Mouse (Mus musculus) MEL (cell line): ENCODE measurements around the gene C1ql4. TPM values are rescaled to one million over a fixed set of nuclear protein-coding genes. Genes with fewer than 3 reads are reported as not detected.

Source experiments
- DNase-seq: peaks from one replicate; pipeline ENCODE4 v3.0.0; 2011; ENCODE audit warnings: low read depth, low spot score
- H3K27ac ChIP-seq: 2 replicates; pipeline ENCODE4 v1.5.1; 2012; ENCODE audit warnings: low read depth, mild to moderate bottlenecking, control low read depth, low read length, moderate library complexity; ENCODE audit not compliant: control insufficient read depth
- H3K27me3 ChIP-seq, 2 experiments: fragments of 150-350 bp in 1 of 2; sonication (generic) in 1 of 2; 2 replicates each; pipeline ENCODE4 v1.6.1; 2012; ENCODE audit warnings: low read length in 2 of 2, mild to moderate bottlenecking in 2 of 2, improper control_type of control experiment in 1 of 2, moderate library complexity in 1 of 2; ENCODE audit not compliant: insufficient read depth in 2 of 2, control insufficient read depth in 1 of 2
- H3K36me3 ChIP-seq, 2 experiments: 2 replicates each; pipeline ENCODE4 v1.6.1; 2012 to 2014; ENCODE audit warnings: low read length in 2 of 2, improper control_type of control experiment in 1 of 2, inconsistent platforms in 1 of 2, mild to moderate bottlenecking in 1 of 2; ENCODE audit not compliant: insufficient read depth in 2 of 2, control insufficient read depth in 1 of 2
- H3K4me1 ChIP-seq, 2 experiments: fragments of 150-350 bp in 1 of 2; sonication (generic) in 1 of 2; 2 replicates each; pipeline ENCODE4 v1.6.1; 2012; ENCODE audit warnings: low read length in 2 of 2, improper control_type of control experiment in 1 of 2, mild to moderate bottlenecking in 1 of 2; ENCODE audit not compliant: insufficient read depth in 2 of 2, control insufficient read depth in 1 of 2
- H3K4me3 ChIP-seq, 2 experiments: fragments of 150-350 bp in 1 of 2; sonication (generic) in 1 of 2; 2 replicates each; pipeline ENCODE4 v1.5.1; 2012; ENCODE audit warnings: low read depth in 2 of 2, low read length in 2 of 2, mild to moderate bottlenecking in 2 of 2, moderate library complexity in 2 of 2, control low read depth in 1 of 2, improper control_type of control experiment in 1 of 2; ENCODE audit not compliant: control insufficient read depth in 1 of 2, insufficient read depth in 1 of 2
- H3K79me2 ChIP-seq: 2 replicates; pipeline ENCODE4 v1.6.1; 2012; ENCODE audit warnings: mild to moderate bottlenecking, low read length, moderate library complexity; ENCODE audit not compliant: control insufficient read depth, poor library complexity, insufficient read depth
- H3K9ac ChIP-seq: 2 replicates; pipeline ENCODE4 v1.6.1; 2012; ENCODE audit warnings: low read depth, mild to moderate bottlenecking, control low read depth, low read length, moderate library complexity; ENCODE audit not compliant: control insufficient read depth, poor library complexity, severe bottlenecking
- H3K9me3 ChIP-seq: fragments of 150-350 bp; sonication (generic); replicated peaks from 2 replicates; pipeline ENCODE4 v1.6.1; 2012; ENCODE audit warnings: mild to moderate bottlenecking, low read length, improper control_type of control experiment, moderate library complexity; ENCODE audit not compliant: insufficient read depth
- CTCF ChIP-seq, 3 experiments: IDR thresholded peaks in 2 of 3; conservative IDR thresholded peaks in 1 of 3; 2 replicates each; pipeline ENCODE4 v1.5.1; 2011 to 2012; ENCODE audit warnings: low read length in 3 of 3, low read depth in 2 of 3, mild to moderate bottlenecking in 2 of 3, improper control_type of control experiment in 1 of 3, inconsistent platforms in 1 of 3, mixed read lengths in 1 of 3, moderate library complexity in 1 of 3; ENCODE audit not compliant: control insufficient read depth in 1 of 3, insufficient read depth in 1 of 3, poor library complexity in 1 of 3, severe bottlenecking in 1 of 3
- E2F4 ChIP-seq: IDR thresholded peaks from 2 replicates; pipeline ENCODE4 v1.6.1; 2011; ENCODE audit warnings: low read depth, low read length, improper control_type of control experiment, borderline replicate concordance
- ELF1 ChIP-seq: IDR thresholded peaks from 2 replicates; pipeline ENCODE4 v1.6.1; 2014; ENCODE audit warnings: low read depth, mild to moderate bottlenecking, inconsistent platforms, low read length, improper control_type of control experiment, moderate library complexity
- EP300 ChIP-seq, 2 experiments: IDR thresholded peaks; 2 replicates each; pipeline ENCODE4 v1.6.1; 2011; ENCODE audit warnings: improper control_type of control experiment in 2 of 2, low read length in 2 of 2, low read depth in 1 of 2, mild to moderate bottlenecking in 1 of 2
- GABPA ChIP-seq: IDR thresholded peaks from 2 replicates; pipeline ENCODE4 v1.6.1; 2012; ENCODE audit warnings: low read depth, mild to moderate bottlenecking, inconsistent platforms, low read length, improper control_type of control experiment, moderate library complexity
- GATA1 ChIP-seq: IDR thresholded peaks from 2 replicates; pipeline ENCODE4 v1.6.1; 2011; ENCODE audit warnings: low read depth, low read length, improper control_type of control experiment
- KAT2A ChIP-seq: conservative IDR thresholded peaks from 2 replicates; pipeline ENCODE4 v1.6.1; 2012; ENCODE audit warnings: low read depth, low read length, improper control_type of control experiment, inconsistent platforms
- MAFK ChIP-seq: IDR thresholded peaks from 2 replicates; pipeline ENCODE4 v1.6.1; 2011; ENCODE audit warnings: low read depth, mild to moderate bottlenecking, low read length, improper control_type of control experiment, borderline replicate concordance
- MAZ ChIP-seq: IDR thresholded peaks from 2 replicates; pipeline ENCODE4 v1.6.1; 2012; ENCODE audit warnings: low read depth, mild to moderate bottlenecking, inconsistent platforms, low read length, improper control_type of control experiment
- MXI1 ChIP-seq: IDR thresholded peaks from 2 replicates; pipeline ENCODE4 v1.6.1; 2011; ENCODE audit warnings: mild to moderate bottlenecking, low read depth, low read length, improper control_type of control experiment
- POLR2AphosphoS5 ChIP-seq: IDR thresholded peaks from 2 replicates; pipeline ENCODE4 v1.6.1; 2012; ENCODE audit warnings: low read depth, borderline replicate concordance, mild to moderate bottlenecking, inconsistent platforms, low read length, moderate library complexity, mixed read lengths
- RAD21 ChIP-seq: IDR thresholded peaks from 2 replicates; pipeline ENCODE4 v1.6.1; 2011; ENCODE audit warnings: mild to moderate bottlenecking, low read depth, low read length, improper control_type of control experiment
- SIN3A ChIP-seq: IDR thresholded peaks from 2 replicates; pipeline ENCODE4 v1.6.1; 2012; ENCODE audit warnings: low read length, improper control_type of control experiment, inconsistent platforms
- SMC3 ChIP-seq: IDR thresholded peaks from 2 replicates; pipeline ENCODE4 v1.6.1; 2011; ENCODE audit warnings: low read depth, low read length, improper control_type of control experiment
- TAL1 ChIP-seq: IDR thresholded peaks from 2 replicates; pipeline ENCODE4 v1.6.1; 2012; ENCODE audit warnings: mild to moderate bottlenecking, inconsistent platforms, low read length, moderate library complexity, mixed read lengths
- TBP ChIP-seq: IDR thresholded peaks from 2 replicates; pipeline ENCODE4 v1.8.0; 2011; ENCODE audit warnings: low read depth, low read length, improper control_type of control experiment
- TCF12 ChIP-seq: IDR thresholded peaks from 2 replicates; pipeline ENCODE4 v1.6.1; 2014; ENCODE audit warnings: low read depth, mild to moderate bottlenecking, inconsistent platforms, low read length, improper control_type of control experiment, moderate library complexity
- USF1 ChIP-seq: IDR thresholded peaks from 2 replicates; pipeline ENCODE4 v1.6.1; 2014; ENCODE audit warnings: low read depth, mild to moderate bottlenecking, inconsistent platforms, low read length, improper control_type of control experiment, moderate library complexity
- ZC3H11A ChIP-seq: IDR thresholded peaks from 2 replicates; pipeline ENCODE4 v1.6.1; 2012; ENCODE audit warnings: low read depth, mild to moderate bottlenecking, inconsistent platforms, low read length, improper control_type of control experiment
- ZMIZ1 ChIP-seq: IDR thresholded peaks from 2 replicates; pipeline ENCODE4 v1.6.1; 2012; ENCODE audit warnings: low read depth, mild to moderate bottlenecking, inconsistent platforms, low read length, improper control_type of control experiment, moderate library complexity
- polyA plus RNA-seq, 2 experiments: library from polyadenylated mRNA; stranded (reverse) in 1 of 2; unstranded in 1 of 2; fragments of >175 nt in 1 of 2; fragments of >200 nt in 1 of 2; gene quantifications; 2 replicates each; pipeline versions ENCODE4 v1.2.1 to v1.2.4; 2012; ENCODE audit warnings: low replicate concordance in 2 of 2, low read depth in 1 of 2; ENCODE audit not compliant: insufficient read length in 2 of 2, insufficient read depth in 1 of 2, missing spikeins in 1 of 2
- total RNA-seq: library from RNA; depleted of rRNA; stranded (reverse); fragments of 300-350 nt; gene quantifications from 2 replicates; pipeline ENCODE4 v1.2.3, GENCODE M21; 2012

C1ql4 gene
- total and polyA plus RNA-seq, 3 experiments = 0.08 to 0.15 TPM; not detected in 1

DNA sequence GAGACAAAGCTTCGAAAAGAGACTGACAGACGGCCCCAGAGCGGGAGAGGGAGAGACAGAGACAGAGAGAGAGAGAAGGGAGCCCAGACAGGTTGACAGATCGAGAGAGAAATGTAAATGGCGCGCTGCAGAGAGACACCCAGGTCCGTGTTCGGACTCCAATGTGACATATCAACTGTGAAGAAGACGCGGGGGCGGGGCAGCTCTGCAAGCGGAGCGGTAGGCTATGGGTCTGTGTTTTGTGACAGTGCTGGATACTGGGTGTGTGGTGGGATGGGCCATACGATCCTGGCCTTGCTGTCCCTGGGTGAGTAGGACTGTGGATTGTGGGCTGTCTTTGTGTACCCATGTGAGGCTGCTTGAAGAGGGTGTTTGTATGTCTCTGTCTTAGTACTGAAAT, 1.5 kb upstream of the C1ql4 start:
- H3K79me2 ChIP-seq = peaks cover 1% of the 10 kb centered on the region; the same call in 1 of the 2 replicates
- no peak for DNase-seq
- TF ChIP-seq GATA1 = no peak
- no peak for TF ChIP-seq TCF12
- TF ChIP-seq POLR2AphosphoS5 = no peak
- no peak for TF ChIP-seq ZMIZ1
- TF ChIP-seq E2F4 = no peak
- TF ChIP-seq ZC3H11A = no peak
- no peak for TF ChIP-seq SIN3A
- no peak for TF ChIP-seq GABPA
- TF ChIP-seq TBP = no peak
- TF ChIP-seq MAZ = no peak
- no peak for TF ChIP-seq EP300 (IDR thresholded peaks at IDR 0.05; ENCODE audit: low read depth in 1 of 2, low read length in 2 of 2)
- no peak for TF ChIP-seq ELF1
- no peak for TF ChIP-seq TAL1
- TF ChIP-seq MXI1 = no peak
- TF ChIP-seq RAD21 = no peak
- TF ChIP-seq USF1 = no peak
- no peak overlapping the region for H3K27ac ChIP-seq
- H3K36me3 ChIP-seq = peaks cover 0 to 7% of the 10 kb centered on the region in 2 experiments; a peak in 2 of 4 replicates
- H3K9me3 ChIP-seq = no peaks in the 10 kb centered on the region
- H3K9ac ChIP-seq = no peak overlapping the region
- no peaks in the 10 kb centered on the region for H3K27me3 ChIP-seq
- peak overlapping the region; percentile 35 to 56; a peak in 3 of 4 replicates for H3K4me3 ChIP-seq
- peaks cover 0 to 8% of the 10 kb centered on the region in 2 experiments; a peak in 2 of 4 replicates for H3K4me1 ChIP-seq

DNA sequence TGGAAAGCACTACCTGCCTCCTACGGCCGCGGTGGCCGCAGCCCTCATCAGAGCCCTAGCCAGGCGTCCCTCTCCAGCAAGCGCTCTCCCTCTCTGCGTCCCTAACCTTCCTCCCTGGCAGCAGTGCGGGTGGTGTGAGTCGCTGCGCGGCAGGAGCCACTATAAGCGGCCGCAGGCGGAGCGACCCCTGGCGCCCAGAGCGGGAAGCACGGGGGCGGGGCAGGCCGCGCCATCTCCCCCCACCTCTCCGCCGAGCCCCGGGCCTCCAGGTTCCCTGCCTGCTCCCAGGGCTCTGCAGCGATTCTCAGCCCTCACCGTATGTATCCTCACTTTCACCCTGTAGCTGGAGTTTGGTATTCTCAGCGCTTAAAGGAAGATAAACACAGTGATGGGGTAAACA, 675 bp upstream of the C1ql4 start:
- Histone ChIP-seq H3K9ac (no peak overlapping the region), H3K4me1 (peaks cover 0 to 8% of the 10 kb centered on the region in 2 experiments; a peak in 2 of 4 replicates), H3K36me3 (peaks cover 0 to 7% of the 10 kb centered on the region in 2 experiments; a peak in 2 of 4 replicates)
- TF ChIP-seq ELF1 = no peak
- TF ChIP-seq MAFK = no peak
- no peak for TF ChIP-seq ZC3H11A
- no peak for TF ChIP-seq EP300 (IDR thresholded peaks at IDR 0.05; ENCODE audit: low read depth in 1 of 2, low read length in 2 of 2)
- TF ChIP-seq KAT2A = no peak
- peak; percentile 21 for TF ChIP-seq SMC3
- TF ChIP-seq MAZ = peak; percentile 89; the same call in 1 of the 2 replicates
- TF ChIP-seq CTCF (IDR thresholded peaks at IDR 0.05 in 2 of 3, conservative IDR thresholded peaks at IDR 0.05 in 1 of 3; ENCODE audit: control insufficient read depth in 1 of 3, insufficient read depth in 1 of 3, low read depth in 2 of 3, low read length in 3 of 3, poor library complexity in 1 of 3, severe bottlenecking in 1 of 3) = peak in 2 of 3 experiments; percentile 60 to 81; a peak in 5 of 6 replicates
- TF ChIP-seq USF1 = no peak
- no peak for TF ChIP-seq ZMIZ1
- no peak for TF ChIP-seq RAD21
- TF ChIP-seq, all 39 proteins: peak for 3
- Histone ChIP-seq H3K27ac (no peak overlapping the region), H3K79me2 (no peaks in the 10 kb centered on the region), H3K9me3 (no peaks in the 10 kb centered on the region), H3K27me3 (no peaks in the 10 kb centered on the region), H3K4me3 (peak overlapping the region; percentile 35 to 56)
- DNase-seq = peak; percentile 65
